Mouse (Mus musculus) Patski (cell line): Measurements from ENCODE around the gene Psapl1. TPM values are rescaled to one million over a fixed set of nuclear protein-coding genes. Genes with fewer than 3 reads are reported as not detected.

ENCODE experiments used
- ATAC-seq: fragments of 100-300 bp; one replicate; pipeline ENCODE4 v1.8.0; 2021
- CTCF ChIA-PET: fragments of 350-600 bp; sonication (Branson Sonifier 250); formaldehyde crosslinking; loops from one replicate; lab custom pipeline; 2022; ENCODE audit warnings: inconsistent platforms; lab: Charles Lee
- POLR2A ChIA-PET: fragments of 350-600 bp; sonication (Branson Sonifier 250); formaldehyde crosslinking; loops from one replicate; lab custom pipeline; 2022; ENCODE audit warnings: antibody characterized with exemption, inconsistent platforms; lab: Charles Lee
- DNase-seq: peaks from one replicate; pipeline ENCODE4 v3.0.0-alpha.2; 2011; ENCODE audit warnings: low read depth, low spot score
- H3K27me3 ChIP-seq: fragments of 371-371 bp; one replicate; pipeline ENCODE4 v1.5.1; 2021
- CTCF ChIP-seq: fragments of 100-300 bp; IDR thresholded peaks from one replicate; pipeline ENCODE4 v1.5.1; 2021
- in situ Hi-C: fragments of 300-500 bp; cut with MboI; formaldehyde crosslinking; loops from 3 replicates; pipeline ENCODE4 v1.11.1; 2018; ENCODE audit warnings: low pct_unique_long_range_greater_than_20kb, mixed read lengths
- polyA plus RNA-seq: library from polyadenylated mRNA; unstranded; gene quantifications from one replicate; pipeline ENCODE4 v1.2.3, GENCODE M21; 2021

Psapl1 gene
- polyA plus RNA-seq, result not detected

DNA sequence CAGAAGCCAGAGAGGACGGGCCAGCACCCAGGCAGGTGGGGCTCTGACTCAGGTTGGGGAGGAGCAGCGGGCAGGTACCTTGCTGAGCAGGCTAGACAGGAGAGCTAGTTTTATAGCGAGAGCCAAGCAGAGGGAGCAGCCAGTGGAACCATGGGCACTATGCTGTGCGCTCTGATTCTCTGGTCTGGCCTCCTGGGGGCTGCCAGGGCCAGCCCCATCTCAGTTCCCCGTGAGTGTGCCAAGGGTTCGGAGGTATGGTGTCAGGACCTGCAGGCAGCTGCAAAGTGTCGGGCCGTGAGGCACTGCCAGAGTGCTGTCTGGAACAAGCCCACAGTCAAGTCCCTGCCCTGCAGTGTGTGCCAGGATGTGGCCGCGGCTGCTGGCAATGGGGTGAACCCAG lies at the start of gene Psapl1:
Gene Psapl1 (plus strand): TSS at position 106 of the 400 bp plus-strand sequence.
- ATAC-seq (no peak), DNase-seq (no peak)
- in situ Hi-C loops, result no loop called here
- ChIA-PET POLR2A (no interaction called here), CTCF (no interaction called here)
- TF ChIP-seq CTCF, result no peak
- peaks cover 6% of the 10 kb centered on the region for H3K27me3 ChIP-seq

GRCm38 (mm10) chr5:36154879-36155485 lies 48.8 kb upstream of the Psapl1 start:
- POLR2A ChIA-PET, result no interaction called here
- DNase-seq (no peak), ATAC-seq (no peak)
- in situ Hi-C loops, result no loop called here
- CTCF ChIA-PET, result no interaction called here
- no peaks in the 10 kb centered on the region for H3K27me3 ChIP-seq
- no peak for TF ChIP-seq CTCF

- ChIA-PET CTCF (no interaction called here), POLR2A (no interaction called here)
- no peak for ATAC-seq
- in situ Hi-C loops, result no loop called here
- DNase-seq, result no peak
- no peak for TF ChIP-seq CTCF
- no peaks in the 10 kb centered on the region for H3K27me3 ChIP-seq
Measured at GRCm38 (mm10) chr5:36165424-36166302, 38.2 kb upstream of the Psapl1 start.

- ChIA-PET CTCF (no interaction called here), POLR2A (no interaction called here)
- no peaks in the 10 kb centered on the region for H3K27me3 ChIP-seq
- in situ Hi-C loops, result no loop called here
- DNase-seq (no peak), ATAC-seq (no peak)
- TF ChIP-seq CTCF, result no peak
Measured at GRCm38 (mm10) chr5:36166346-36167013, 37.3 kb upstream of the Psapl1 start.

DNA sequence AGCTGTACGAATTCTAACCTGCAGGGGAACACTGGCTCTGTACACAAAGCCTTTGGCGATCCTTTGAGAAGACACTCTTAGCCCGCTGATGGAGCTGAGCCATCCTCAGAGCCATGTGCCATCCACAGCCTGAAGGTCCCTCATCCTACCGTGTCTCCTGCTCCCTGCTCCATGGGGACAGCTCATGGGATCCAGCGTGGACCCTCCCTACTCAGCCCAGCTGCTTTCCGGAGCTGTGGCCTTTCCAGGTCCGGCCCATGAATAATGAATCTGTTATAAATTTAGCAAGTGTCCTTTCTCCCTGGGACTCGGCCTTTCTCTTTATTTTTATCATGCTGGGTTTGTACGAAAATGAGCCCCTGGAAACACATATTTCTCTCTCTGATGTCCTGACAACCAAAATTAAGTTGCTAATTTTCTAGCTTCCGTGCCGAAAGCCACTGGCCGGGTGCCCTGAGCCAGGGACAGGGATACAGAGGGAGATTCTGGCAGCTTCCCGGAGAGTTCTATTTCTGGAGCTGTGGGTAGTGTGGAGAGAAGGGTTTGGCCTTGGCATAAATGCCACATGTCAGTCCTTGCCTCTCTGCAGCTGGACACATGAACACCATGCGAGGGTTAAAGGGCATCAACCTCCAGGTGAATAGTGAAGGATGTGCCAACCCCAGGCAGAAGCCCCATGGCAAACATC lies 34.7 kb upstream of the Psapl1 start:
- in situ Hi-C loops, result no loop called here
- ChIA-PET CTCF (interaction anchor here (1.0 kb wide), 1 partner anchor 13 kb away, joined by 3 read pairs; no protein-coding TSS in a partner anchor), POLR2A (no interaction called here)
- ATAC-seq (no peak), DNase-seq (no peak)
- TF ChIP-seq CTCF, result no peak
- no peaks in the 10 kb centered on the region for H3K27me3 ChIP-seq

GRCm38 (mm10) chr5:36174569-36175115 lies 29.2 kb upstream of the Psapl1 start:
- ATAC-seq (no peak), DNase-seq (no peak)
- in situ Hi-C loops, result no loop called here
- POLR2A ChIA-PET, result no interaction called here
- CTCF ChIA-PET, result interaction anchor here (1.0 kb wide), 2 partner anchors 13 to 33 kb away, joined by 3 read pairs; no protein-coding TSS in a partner anchor
- no peak for TF ChIP-seq CTCF
- H3K27me3 ChIP-seq, result no peaks in the 10 kb centered on the region

GRCm38 (mm10) chr5:36176409-36176808 lies 27.4 kb upstream of the Psapl1 start:
- POLR2A ChIA-PET, result no interaction called here
- no peak for TF ChIP-seq CTCF
- DNase-seq (peak; percentile 61), ATAC-seq (peak; percentile 36)
- CTCF ChIA-PET, result no interaction called here
- in situ Hi-C loops, result no loop called here
- H3K27me3 ChIP-seq, result no peaks in the 10 kb centered on the region

DNA sequence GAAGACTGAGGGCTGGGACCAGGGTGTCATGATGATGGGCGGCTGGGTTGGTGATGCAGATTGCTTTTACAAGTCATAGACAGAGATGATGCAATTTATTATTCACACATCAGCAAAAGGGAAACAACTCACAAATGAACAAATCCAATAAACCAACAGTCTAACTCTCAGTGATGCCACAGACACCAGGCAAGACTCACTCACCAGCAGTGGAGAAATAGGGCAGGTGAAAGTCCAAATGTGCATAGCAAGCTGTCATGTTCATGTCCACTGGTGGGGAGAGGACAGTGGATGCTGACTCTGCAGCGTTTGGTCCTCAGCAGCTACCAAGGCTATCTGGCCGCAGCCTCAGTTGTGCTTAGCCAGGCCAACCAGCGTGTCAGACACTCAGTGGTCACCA lies 26.9 kb upstream of the Psapl1 start:
- ChIA-PET POLR2A (no interaction called here), CTCF (no interaction called here)
- no peak for TF ChIP-seq CTCF
- DNase-seq (no peak), ATAC-seq (no peak)
- in situ Hi-C loops, result no loop called here
- H3K27me3 ChIP-seq, result no peaks in the 10 kb centered on the region

DNA sequence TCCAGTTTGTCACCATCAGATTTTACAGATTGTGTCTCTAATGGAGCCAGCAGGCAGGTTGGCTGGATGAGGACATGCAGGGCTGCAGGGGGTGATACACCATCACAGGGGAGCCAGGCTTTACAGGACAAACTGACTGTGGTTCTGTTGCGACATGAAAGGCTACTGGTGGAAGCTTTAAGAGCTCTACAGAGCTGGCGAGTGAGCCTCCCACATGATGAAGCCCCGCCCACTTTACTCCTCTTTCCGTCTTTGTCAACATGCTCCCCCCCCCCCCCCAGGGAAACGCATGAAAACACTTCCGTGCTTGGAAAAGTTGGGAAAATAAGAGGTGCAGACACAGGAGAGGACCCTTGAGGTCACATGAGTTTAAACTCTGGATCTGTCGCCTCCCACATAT lies 25.6 kb upstream of the Psapl1 start:
- ChIA-PET POLR2A (no interaction called here), CTCF (no interaction called here)
- H3K27me3 ChIP-seq, result no peaks in the 10 kb centered on the region
- ATAC-seq, result no peak
- no peak for DNase-seq
- no peak for TF ChIP-seq CTCF
- in situ Hi-C loops, result no loop called here

GRCm38 (mm10) chr5:36178785-36179184 lies 25.0 kb upstream of the Psapl1 start:
- ATAC-seq (no peak), DNase-seq (no peak)
- CTCF ChIA-PET, result no interaction called here
- in situ Hi-C loops, result no loop called here
- TF ChIP-seq CTCF, result no peak
- H3K27me3 ChIP-seq, result no peaks in the 10 kb centered on the region
- POLR2A ChIA-PET, result no interaction called here
